Mouse (Mus musculus): ENCODE data around the gene Cldn11. TPM values are rescaled to one million over a fixed set of nuclear protein-coding genes. Genes with fewer than 3 reads are reported as not detected.
A peak's percentile ranks its signal among the peaks of the same experiment; 100 is the strongest.

Cldn11 gene
- total RNA-seq, 2 experiments from 2014 or later, result 15.7 to 16.8 TPM

DNA sequence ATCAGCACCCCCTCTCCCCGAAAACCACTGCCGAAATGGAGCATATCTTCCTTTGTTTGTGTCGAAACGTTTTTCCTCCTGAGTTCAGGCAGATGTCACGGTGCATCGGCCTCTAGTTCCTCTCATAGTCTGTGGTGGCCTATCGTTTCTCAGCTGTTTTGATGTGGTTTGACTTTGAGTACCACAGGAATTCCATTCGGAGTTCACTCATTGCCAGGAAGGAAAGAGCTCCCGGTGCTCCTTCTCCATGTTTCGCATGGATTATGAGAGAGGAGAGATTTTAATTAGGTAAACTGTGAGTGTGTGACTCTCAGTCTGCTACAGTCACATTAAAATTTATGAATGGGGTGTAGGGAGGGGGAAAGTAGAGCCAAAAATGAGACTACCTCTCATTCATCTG lies 10.3 kb downstream of the Cldn11 start:
- DNase-seq, result no peak

GRCm38 (mm10) chr3:31161336-31161735 lies 11.6 kb downstream of the Cldn11 start:
- DNase-seq, result no peak

DNA sequence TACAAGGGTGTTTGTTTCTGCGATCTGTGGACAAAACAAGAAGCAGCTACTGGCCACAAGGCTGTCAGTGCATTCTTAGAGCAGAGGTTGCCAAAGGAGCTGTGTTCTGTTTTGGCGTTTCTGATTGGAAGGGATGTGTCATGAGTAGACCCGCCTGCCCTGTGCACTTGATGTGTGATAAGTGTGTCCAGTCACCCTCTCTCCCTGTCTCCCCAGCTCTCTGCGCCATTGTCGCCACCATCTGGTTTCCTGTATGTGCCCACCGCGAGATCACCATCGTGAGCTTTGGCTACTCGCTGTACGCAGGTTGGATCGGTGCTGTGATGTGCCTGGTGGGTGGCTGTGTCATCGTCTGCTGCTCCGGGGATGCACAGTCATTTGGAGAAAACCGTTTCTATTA lies 13.1 kb downstream of the Cldn11 start:
- no peak for DNase-seq

GRCm38 (mm10) chr3:31165803-31166202 lies 16.1 kb downstream of the Cldn11 start:
- no peak for DNase-seq

DNA sequence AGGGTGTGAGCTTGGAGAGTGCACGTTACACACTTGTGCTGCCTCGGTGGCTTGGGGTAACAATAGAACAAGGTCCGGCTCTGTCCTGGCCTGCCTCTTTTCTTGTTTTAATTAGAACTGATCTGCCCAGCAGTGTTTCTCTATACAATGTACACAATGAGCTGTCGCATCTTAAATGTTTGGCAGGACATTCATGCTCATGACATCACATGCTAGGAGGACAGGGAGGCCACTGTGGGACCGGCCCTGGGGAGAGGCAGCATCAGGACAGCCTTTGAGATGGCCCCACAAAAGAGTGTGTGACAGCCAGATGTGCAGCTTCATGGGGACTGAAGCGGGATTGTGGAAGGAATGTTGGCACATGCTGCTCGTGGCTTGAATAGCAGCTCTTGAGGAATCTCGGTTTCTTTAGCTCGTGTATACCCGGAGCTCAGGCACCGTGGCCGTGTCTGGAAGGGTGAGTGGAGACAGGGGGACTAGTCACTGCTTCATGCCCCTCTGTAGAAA lies 16.7 kb downstream of the Cldn11 start:
- DNase-seq, result no peak

- no peak for DNase-seq
Measured at GRCm38 (mm10) chr3:31190342-31190741, 40.6 kb downstream of the Cldn11 start.

GRCm38 (mm10) chr3:31191402-31191801 lies 41.7 kb downstream of the Cldn11 start:
- DNase-seq, result no peak

- no peak for DNase-seq
Measured at GRCm38 (mm10) chr3:31199162-31199877, 49.6 kb downstream of the Cldn11 start.

- DNase-seq, result no peak
Measured at GRCm38 (mm10) chr3:31203947-31204346, 54.2 kb downstream of the Cldn11 start.

- no peak for DNase-seq
Measured at GRCm38 (mm10) chr3:31205167-31205566, 55.4 kb downstream of the Cldn11 start.

DNA sequence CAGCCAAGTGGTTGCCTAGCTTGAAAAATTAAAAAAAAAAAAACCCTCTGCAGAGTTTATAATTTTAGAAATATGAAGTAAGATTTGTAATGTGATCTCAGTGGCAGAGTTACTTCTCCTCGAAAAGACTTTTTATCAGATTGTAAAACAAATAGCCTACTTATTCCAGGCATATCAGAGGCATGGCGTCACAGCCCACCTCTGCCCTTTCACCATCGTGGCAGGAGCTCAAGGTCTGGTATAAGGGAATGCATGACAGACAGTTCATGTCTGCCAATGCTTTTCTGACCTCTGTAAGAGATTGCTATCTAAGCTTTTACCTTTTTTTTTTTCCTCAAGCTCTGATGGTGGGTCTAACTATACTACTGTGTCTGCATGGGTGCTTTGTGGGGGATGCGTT lies 58.3 kb downstream of the Cldn11 start:
- DNase-seq, result peak; percentile 31

DNA sequence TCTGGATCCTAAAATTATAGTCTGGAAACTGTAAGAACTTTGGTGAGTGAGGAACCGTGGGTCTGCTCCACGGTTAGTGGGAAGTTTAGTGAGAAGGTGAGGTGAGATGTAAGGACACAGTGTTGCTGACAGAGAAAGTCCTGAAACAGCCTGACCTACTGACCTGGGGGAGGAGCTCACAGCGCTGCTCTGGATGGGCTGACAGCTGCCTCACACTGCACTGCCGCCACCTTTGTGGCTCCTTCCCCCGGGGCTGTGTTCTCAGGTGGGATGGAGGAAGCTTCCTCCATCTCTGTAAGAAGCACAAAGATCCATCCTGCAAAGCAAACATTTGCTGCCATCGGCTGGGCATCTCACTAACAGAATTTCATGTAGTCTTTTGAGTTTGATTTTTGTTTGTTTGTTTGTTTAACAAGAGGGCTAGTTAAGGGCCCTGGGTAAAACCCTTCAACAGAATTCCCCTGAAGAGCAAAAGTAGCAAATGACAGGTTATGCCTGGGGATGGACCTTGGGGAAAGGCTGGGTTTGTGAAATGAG lies 58.8 kb downstream of the Cldn11 start:
- no peak for DNase-seq

DNA sequence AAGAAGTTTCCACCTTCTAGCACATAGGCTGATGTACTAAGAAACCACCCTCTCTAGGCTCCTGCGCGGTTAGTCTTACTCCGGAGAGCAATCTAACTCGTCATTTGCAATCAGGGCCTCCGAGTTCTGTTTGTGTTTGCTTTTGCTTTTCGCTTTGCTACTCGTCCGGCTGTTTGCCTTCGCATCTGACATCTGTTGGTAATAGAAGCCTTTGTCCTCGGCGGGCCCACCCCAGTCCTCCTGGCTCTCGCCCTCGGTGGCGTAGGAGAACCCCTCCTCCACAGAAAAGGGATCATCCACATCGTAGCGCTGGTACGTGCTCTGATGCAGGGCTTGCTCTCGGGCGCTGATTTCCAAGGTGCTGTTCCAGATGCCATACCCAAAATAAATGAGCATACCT lies 59.3 kb downstream of the Cldn11 start:
- no peak for DNase-seq

GRCm38 (mm10) chr3:31212205-31213038 lies 62.7 kb downstream of the Cldn11 start:
- DNase-seq, result no peak

GRCm38 (mm10) chr3:31213802-31214201 lies 64.1 kb downstream of the Cldn11 start:
- DNase-seq, result no peak

Other genes starting within 250 kb of the Cldn11 start
- 10 to 100 TPM; 21.2 to 26.6 TPM for gene Phc3, start 180.5 kb upstream of the Cldn11 start, total RNA-seq (2021)
- gene Prkci, start 154.2 kb upstream of the Cldn11 start, total RNA-seq (2021), result 10 to 100 TPM; 44.2 to 48.6 TPM
- 10 to 100 TPM; 37.7 to 53.8 TPM for gene Skil, start 54.9 kb upstream of the Cldn11 start, total RNA-seq (2021)
- 1 to 10 TPM; 4.5 to 7.8 TPM for gene Slc7a14, start 160.5 kb downstream of the Cldn11 start, total RNA-seq (2021)

All from adrenal gland, postnatal 10 days (tissue).